Mouse (Mus musculus) hindbrain, embryonic 16.5 days (tissue): ENCODE data around the gene Gimap3. TPM values are rescaled to one million over a fixed set of nuclear protein-coding genes. Genes with fewer than 3 reads are reported as not detected.

Experiments
- ATAC-seq: fragments of 200-750 bp; cut with Nextera tagmentation; 2 replicates; pipeline ENCODE4 v1.8.0; 2017; ENCODE audit warnings: moderate TSS enrichment, moderate library complexity
- H3K27ac ChIP-seq: fragments of 300-500 bp; sonication (generic); 2 replicates; pipeline ENCODE4 v1.5.1; 2014; ENCODE audit warnings: low read depth, mild to moderate bottlenecking, control low read depth, low read length, moderate library complexity
- H3K27me3 ChIP-seq: fragments of 300-500 bp; sonication (generic); replicated peaks from 2 replicates; pipeline ENCODE4 v1.6.1; 2014; ENCODE audit warnings: low read length; ENCODE audit not compliant: control insufficient read depth, insufficient read depth
- H3K36me3 ChIP-seq: fragments of 300-500 bp; sonication (generic); 2 replicates; pipeline ENCODE4 v1.6.1; 2014; ENCODE audit warnings: mild to moderate bottlenecking, low read length, moderate library complexity, mixed read lengths; ENCODE audit not compliant: control insufficient read depth, insufficient read depth
- H3K4me1 ChIP-seq: fragments of 300-500 bp; sonication (generic); 2 replicates; pipeline ENCODE4 v1.6.1; 2014; ENCODE audit warnings: low read depth, low read length; ENCODE audit not compliant: control insufficient read depth, insufficient read depth
- H3K4me2 ChIP-seq: fragments of 300-500 bp; sonication (generic); 2 replicates; pipeline ENCODE4 v1.6.1; 2014; ENCODE audit warnings: mild to moderate bottlenecking, low read length, control low read depth, moderate library complexity
- H3K4me3 ChIP-seq: fragments of 300-500 bp; sonication (generic); 2 replicates; pipeline ENCODE4 v1.5.1; 2014; ENCODE audit warnings: mild to moderate bottlenecking, low read length, control low read depth, moderate library complexity
- H3K9ac ChIP-seq: fragments of 300-500 bp; sonication (generic); 2 replicates; pipeline ENCODE4 v1.6.1; 2014; ENCODE audit warnings: low read depth, mild to moderate bottlenecking, control low read depth, low read length, moderate library complexity
- H3K9me3 ChIP-seq: fragments of 300-500 bp; sonication (generic); 2 replicates; pipeline ENCODE4 v1.6.1; 2014; ENCODE audit warnings: mild to moderate bottlenecking, low read length, moderate library complexity; ENCODE audit not compliant: control insufficient read depth
- WGBS: fragments of 180-500 bp; shearing (Covaris S2); extraction: QIAGEN DNeasy Blood & Tissue Kit; methylation state at CpG from one replicate; pipeline ENCODE4 v1.1.7; 2014; 5-methylcytosine and 5-hydroxymethylcytosine counted together
- polyA plus RNA-seq: library from polyadenylated mRNA; unstranded; fragments of >200 nt; fragmentation: Nextera tagmentation; extraction: Ambion mirVana; gene quantifications from 2 replicates; pipeline ENCODE4 v1.2.1, GENCODE M21; 2015

Gimap3 gene
- polyA plus RNA-seq, 1 experiment from 2014 or later = not detected

GRCm38 (mm10) chr6:48745959-48746889, 24.4 kb downstream of the Gimap3 start, which contains the start of gene Gimap5:
TSS of gene Gimap5 (plus strand) at chr6:48746197.
- ATAC-seq = no peak
- Histone ChIP-seq H3K4me2 (no peak within 1 kb of the TSS; the same call in 1 of the 2 replicates), H3K4me3 (no peak within 1 kb of the TSS), H3K27me3 (peaks cover 3% of the 10 kb centered on the region), H3K9me3 (no peaks in the 10 kb centered on the region), H3K9ac (no peak within 1 kb of the TSS), H3K36me3 (no peaks in the 10 kb centered on the region), H3K27ac (no peak within 1 kb of the TSS), H3K4me1 (peaks cover 9% of the 10 kb centered on the region)
- 48% methylated on average over 16 of the region's 16 CpGs for WGBS

GRCm38 (mm10) chr6:48745490-48745889, 25.2 kb downstream of the Gimap3 start:
- Histone ChIP-seq H3K9me3 (no peaks in the 10 kb centered on the region), H3K27ac (no peak overlapping the region), H3K4me1 (peaks cover 9% of the 10 kb centered on the region), H3K27me3 (peaks cover 3% of the 10 kb centered on the region), H3K9ac (no peak overlapping the region), H3K4me3 (no peak overlapping the region), H3K36me3 (no peaks in the 10 kb centered on the region), H3K4me2 (no peak overlapping the region)
- 52% methylated on average over 2 of the region's 2 CpGs for WGBS
- ATAC-seq = no peak

GRCm38 (mm10) chr6:48742422-48743351, 28.0 kb downstream of the Gimap3 start:
- H3K27ac ChIP-seq = peak overlapping the region; percentile 51; the same call in 1 of the 2 replicates
- no peaks in the 10 kb centered on the region for H3K9me3 ChIP-seq
- peaks cover 3% of the 10 kb centered on the region for H3K27me3 ChIP-seq
- peak overlapping the region; percentile 61 for H3K4me3 ChIP-seq
- no peaks in the 10 kb centered on the region for H3K36me3 ChIP-seq
- WGBS = 9% methylated on average over 52 of the region's 52 CpGs
- peak overlapping the region; percentile 89 for H3K4me2 ChIP-seq
- peak; percentile 84 for ATAC-seq
- peak overlapping the region; percentile 76 for H3K9ac ChIP-seq
- H3K4me1 ChIP-seq = peaks cover 9% of the 10 kb centered on the region

GRCm38 (mm10) chr6:48741711-48742206, 28.9 kb downstream of the Gimap3 start:
- Histone ChIP-seq H3K36me3 (no peaks in the 10 kb centered on the region), H3K4me3 (no peak overlapping the region; the same call in 1 of the 2 replicates)
- 31% methylated on average over 9 of the region's 9 CpGs for whole genome bisulfite sequencing

GRCm38 (mm10) chr6:48741273-48741672, 29.4 kb downstream of the Gimap3 start:
- Histone ChIP-seq H3K27ac (no peak overlapping the region), H3K9ac (no peak overlapping the region), H3K36me3 (no peaks in the 10 kb centered on the region), H3K9me3 (no peaks in the 10 kb centered on the region), H3K4me3 (no peak overlapping the region), H3K4me2 (no peak overlapping the region), H3K4me1 (peaks cover 9% of the 10 kb centered on the region), H3K27me3 (peaks cover 3% of the 10 kb centered on the region)
- 24% methylated on average over 3 of the region's 3 CpGs for WGBS
- no peak for ATAC-seq

More at GRCm38 (mm10) chr6:48741711-48742206, 28.9 kb downstream of the Gimap3 start:
- Histone ChIP-seq H3K4me1 (peaks cover 9% of the 10 kb centered on the region), H3K27ac (no peak overlapping the region), H3K4me2 (peak overlapping the region; percentile 89), H3K9ac (0 out of 2 replicates have a peak overlapping the region, but pooled peaks have one; percentile 76), H3K9me3 (no peaks in the 10 kb centered on the region), H3K27me3 (peaks cover 3% of the 10 kb centered on the region)
- ATAC-seq = peak; percentile 81

GRCm38 (mm10) chr6:48740501-48741169, 30.0 kb downstream of the Gimap3 start:
- H3K4me3 ChIP-seq = no peak overlapping the region
- no peak for ATAC-seq
- WGBS = 80% methylated on average over 3 of the region's 3 CpGs
- no peaks in the 10 kb centered on the region for H3K9me3 ChIP-seq
- peaks cover 9% of the 10 kb centered on the region for H3K4me1 ChIP-seq
- no peaks in the 10 kb centered on the region for H3K36me3 ChIP-seq
- peaks cover 3% of the 10 kb centered on the region for H3K27me3 ChIP-seq
- no peak overlapping the region for H3K27ac ChIP-seq
- no peak overlapping the region for H3K9ac ChIP-seq
- no peak overlapping the region for H3K4me2 ChIP-seq

GRCm38 (mm10) chr6:48739780-48740055, 30.9 kb downstream of the Gimap3 start:
- 93% methylated on average over 3 of the region's 3 CpGs for WGBS
- no peak overlapping the region for H3K4me3 ChIP-seq
- H3K27ac ChIP-seq = no peak overlapping the region
- no peak overlapping the region for H3K4me2 ChIP-seq
- peaks cover 3% of the 10 kb centered on the region for H3K27me3 ChIP-seq
- no peak for ATAC-seq
- no peak overlapping the region for H3K9ac ChIP-seq
- H3K36me3 ChIP-seq = no peaks in the 10 kb centered on the region
- no peaks in the 10 kb centered on the region for H3K9me3 ChIP-seq
- H3K4me1 ChIP-seq = peaks cover 9% of the 10 kb centered on the region

GRCm38 (mm10) chr6:48738961-48739779, 31.5 kb downstream of the Gimap3 start, which contains the start of gene Gimap1:
TSS of gene Gimap1 (plus strand) at chr6:48739054.
- no peaks in the 10 kb centered on the region for H3K9me3 ChIP-seq
- 83% methylated on average over 15 of the region's 15 CpGs for WGBS
- H3K27me3 ChIP-seq = peaks cover 2% of the 10 kb centered on the region
- no peak within 1 kb of the TSS for H3K9ac ChIP-seq
- no peak within 1 kb of the TSS for H3K4me2 ChIP-seq
- no peak for ATAC-seq
- H3K27ac ChIP-seq = no peak within 1 kb of the TSS
- peaks cover 9% of the 10 kb centered on the region for H3K4me1 ChIP-seq
- 0 out of 2 replicates have a peak within 1 kb of the TSS, but pooled peaks have one; percentile 13 for H3K4me3 ChIP-seq
- no peaks in the 10 kb centered on the region for H3K36me3 ChIP-seq
